Mouse (Mus musculus) cerebellum, postnatal 10 days (tissue): ENCODE measurements at regions not wholly inside any gene's neighbourhood (a gene's known extent, or its start where the extent isn't known, plus 50 kb on each side); places are given as distances from the start of the nearest gene placed in this dataset.

Source experiments
- DNase-seq, 2 experiments: peaks; one replicate each; pipeline ENCODE4 v3.0.0; 2021; ENCODE audit warnings: mixed read lengths in 2 of 2

GRCm38 (mm10) chr19:14883707-14884421 is 286.0 kb upstream of the Tle4 start:
- peak; percentile 74 to 75 for DNase-seq

- DNase-seq = no peak
Measured at GRCm38 (mm10) chr19:14880818-14881217, 283.0 kb upstream of the Tle4 start.

GRCm38 (mm10) chr19:14873986-14874385 is 276.1 kb upstream of the Tle4 start:
- no peak for DNase-seq

GRCm38 (mm10) chr19:14871178-14871867 is 273.5 kb upstream of the Tle4 start:
- DNase-seq = no peak

GRCm38 (mm10) chr19:14862654-14863468 is 265.0 kb upstream of the Tle4 start:
- peak; percentile 26 to 32 for DNase-seq

GRCm38 (mm10) chr19:14855036-14855435 is 257.2 kb upstream of the Tle4 start:
- DNase-seq = no peak

- no peak for DNase-seq
Measured at GRCm38 (mm10) chr19:14853416-14853815, 255.6 kb upstream of the Tle4 start.

- no peak for DNase-seq
Measured at GRCm38 (mm10) chr19:14849561-14849960, 251.7 kb upstream of the Tle4 start.

- no peak for DNase-seq
Measured at GRCm38 (mm10) chr19:14847120-14847519, 249.3 kb upstream of the Tle4 start.

GRCm38 (mm10) chr19:14835629-14836028 is 237.8 kb upstream of the Tle4 start:
- DNase-seq = no peak

- DNase-seq = no peak
Measured at GRCm38 (mm10) chr19:14816354-14816753, 218.5 kb upstream of the Tle4 start.

- no peak for DNase-seq
Measured at GRCm38 (mm10) chr19:14806787-14807186, 208.9 kb upstream of the Tle4 start.

- DNase-seq = peak; percentile 23 to 42
Measured at GRCm38 (mm10) chr19:14802909-14803650, 205.2 kb upstream of the Tle4 start.

- DNase-seq = no peak
Measured at GRCm38 (mm10) chr19:14801669-14802068, 203.8 kb upstream of the Tle4 start.

GRCm38 (mm10) chr19:14799002-14799401 is 201.2 kb upstream of the Tle4 start:
- DNase-seq = no peak

- DNase-seq = no peak
Measured at GRCm38 (mm10) chr19:14798417-14798816, 200.6 kb upstream of the Tle4 start.

GRCm38 (mm10) chr19:14795910-14796309 is 198.1 kb upstream of the Tle4 start:
- no peak for DNase-seq

GRCm38 (mm10) chr19:14789992-14790391 is 192.1 kb upstream of the Tle4 start:
- DNase-seq = no peak

GRCm38 (mm10) chr19:14788630-14789029 is 190.8 kb upstream of the Tle4 start:
- DNase-seq = no peak

GRCm38 (mm10) chr19:14786868-14787267 is 189.0 kb upstream of the Tle4 start:
- no peak for DNase-seq

- DNase-seq = no peak
Measured at GRCm38 (mm10) chr19:14785661-14786060, 187.8 kb upstream of the Tle4 start.

- peak; percentile 36 to 55 for DNase-seq
Measured at GRCm38 (mm10) chr19:14777709-14778108, 179.9 kb upstream of the Tle4 start.

GRCm38 (mm10) chr19:14777198-14777597 is 179.3 kb upstream of the Tle4 start:
- DNase-seq = peak; percentile 47 to 61
